Mouse (Mus musculus) G1E (cell line): ENCODE results near the gene Psma7. TPM values are rescaled to one million over a fixed set of nuclear protein-coding genes. Genes with fewer than 3 reads are reported as not detected.

Source experiments
- ATAC-seq: 2 replicates; pipeline ENCODE4 v1.8.0; 2016; ENCODE audit warnings: mild to moderate bottlenecking; ENCODE audit not compliant: insufficient number of reproducible peaks, poor library complexity, low FRiP score, severe bottlenecking; ENCODE audit errors: extremely low read depth
- DNase-seq: peaks from one replicate; pipeline ENCODE4 v3.0.0; 2012; ENCODE audit warnings: low spot score
- H3K27me3 ChIP-seq: 2 replicates; pipeline ENCODE4 v1.6.1; 2012; ENCODE audit warnings: mild to moderate bottlenecking, low read length, inconsistent platforms; ENCODE audit not compliant: insufficient read depth
- H3K36me3 ChIP-seq: replicated peaks from 2 replicates; pipeline ENCODE3; 2012; ENCODE audit warnings: mild to moderate bottlenecking, inconsistent platforms
- H3K4me1 ChIP-seq: 2 replicates; pipeline ENCODE4 v1.6.1; 2012; ENCODE audit warnings: low read depth, low read length, inconsistent platforms, mixed read lengths; ENCODE audit not compliant: insufficient read depth
- H3K4me3 ChIP-seq: 2 replicates; pipeline ENCODE4 v1.5.1; 2012; ENCODE audit warnings: low read depth, mild to moderate bottlenecking, inconsistent platforms, low read length, moderate library complexity, mixed read lengths
- H3K9me3 ChIP-seq: replicated peaks from 2 replicates; pipeline ENCODE4 v1.6.1; 2012; ENCODE audit warnings: inconsistent platforms
- CTCF ChIP-seq: IDR thresholded peaks from 2 replicates; pipeline ENCODE4 v1.5.1; 2012; ENCODE audit warnings: low read depth, low read length, inconsistent platforms, mixed read lengths
- GATA1 ChIP-seq: IDR thresholded peaks from 2 replicates; pipeline ENCODE4 v1.6.1; 2012; ENCODE audit warnings: borderline replicate concordance, low read length, inconsistent platforms, mixed read lengths
- GATA2 ChIP-seq: IDR thresholded peaks from 2 replicates; pipeline ENCODE4 v1.6.1; 2012; ENCODE audit warnings: low read depth, low read length, inconsistent platforms, borderline replicate concordance
- POLR2AphosphoS5 ChIP-seq: IDR thresholded peaks from 2 replicates; pipeline ENCODE4 v1.6.1; 2012; ENCODE audit warnings: low read depth, low read length, inconsistent platforms; ENCODE audit not compliant: insufficient replicate concordance
- TAL1 ChIP-seq: conservative IDR thresholded peaks from 2 replicates; pipeline ENCODE4 v1.6.1; 2012; ENCODE audit warnings: low read depth, low read length, inconsistent platforms, mixed read lengths
- polyA plus RNA-seq: library from polyadenylated mRNA; stranded (reverse); fragments of >175 nt; gene quantifications from 2 replicates; pipeline ENCODE4 v1.2.3, GENCODE M21; 2012
- total RNA-seq, 2 experiments: library from RNA; stranded (forward) in 1 of 2; stranded (reverse) in 1 of 2; fragments of 200-1000 nt in 1 of 2; fragments of >200 nt in 1 of 2; fragmentation: Nextera tagmentation in 1 of 2; gene quantifications; 2 replicates each; pipeline ENCODE4 v1.2.3; 2014 to 2017

Psma7 gene
- total and polyA plus RNA-seq, 3 experiments = 94.1 to 305 (median 148) TPM

- TF ChIP-seq GATA1 = no peak
- no peak for TF ChIP-seq GATA2
- TF ChIP-seq TAL1 = no peak
- no peak for TF ChIP-seq CTCF
- TF ChIP-seq POLR2AphosphoS5 = no peak
Observed at GRCm38 (mm10) chr2:180069770-180070480, 27.7 kb upstream of the Psma7 start.

DNA sequence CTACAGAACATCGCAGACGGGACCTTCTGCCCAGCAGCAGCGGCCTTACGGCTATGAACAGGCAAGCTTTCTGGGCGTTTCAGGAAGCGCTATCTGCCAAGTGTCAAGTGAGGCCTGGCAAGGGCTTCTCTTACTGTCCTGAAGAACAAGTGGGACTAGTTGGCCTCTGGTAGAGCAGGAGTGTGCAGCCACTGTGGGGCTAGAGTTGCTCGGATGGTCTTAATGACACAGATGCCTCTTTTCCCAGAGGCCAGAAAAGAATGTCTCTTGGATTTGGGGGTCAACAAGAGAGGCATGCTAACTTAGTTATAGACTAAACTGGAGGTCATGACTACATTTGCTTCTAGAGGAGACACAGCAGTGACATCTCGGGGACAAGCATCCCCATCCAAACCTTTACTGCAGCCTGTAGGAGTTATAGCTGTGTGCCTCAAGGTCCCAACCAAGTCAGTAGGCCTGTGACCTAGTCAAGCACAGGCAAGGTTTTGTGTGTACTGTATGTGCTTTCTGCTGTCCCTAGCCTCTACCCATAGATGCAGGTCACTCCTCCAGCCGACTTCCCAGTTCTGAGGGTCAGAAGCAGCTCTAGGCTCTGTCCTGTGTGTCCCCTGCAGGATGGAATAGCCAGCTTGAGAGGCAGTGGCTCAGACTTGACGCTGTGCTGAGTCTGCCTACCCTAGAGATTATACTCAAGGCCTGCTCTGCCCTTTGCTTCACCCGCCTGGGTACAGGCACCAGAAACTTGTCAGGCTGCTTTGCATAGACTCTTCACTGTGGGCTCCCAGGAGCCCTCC, 21.3 kb upstream of the Psma7 start:
- ATAC-seq (no peak), DNase-seq (no peak)
- H3K36me3 ChIP-seq = peaks cover 68% of the 10 kb centered on the region
- H3K4me1 ChIP-seq = 0 out of 2 replicates have a peak, but pooled peaks cover 2% of the 10 kb centered on the region
- TF ChIP-seq POLR2AphosphoS5 (no peak), CTCF (no peak), TAL1 (no peak), GATA2 (no peak), GATA1 (no peak)
- H3K9me3 ChIP-seq = no peaks in the 10 kb centered on the region
- H3K4me3 ChIP-seq = no peak overlapping the region
- no peaks in the 10 kb centered on the region; the same call in 1 of the 2 replicates for H3K27me3 ChIP-seq

More at GRCm38 (mm10) chr2:180069770-180070480, 27.7 kb upstream of the Psma7 start:
- Histone ChIP-seq H3K27me3 (no peaks in the 10 kb centered on the region), H3K4me3 (peak overlapping the region; percentile 79), H3K36me3 (peaks cover 51% of the 10 kb centered on the region), H3K4me1 (peaks cover 24% of the 10 kb centered on the region), H3K9me3 (no peaks in the 10 kb centered on the region)
- ATAC-seq = peak; percentile 41; the same call in 1 of the 2 replicates
- no peak for DNase-seq

DNA sequence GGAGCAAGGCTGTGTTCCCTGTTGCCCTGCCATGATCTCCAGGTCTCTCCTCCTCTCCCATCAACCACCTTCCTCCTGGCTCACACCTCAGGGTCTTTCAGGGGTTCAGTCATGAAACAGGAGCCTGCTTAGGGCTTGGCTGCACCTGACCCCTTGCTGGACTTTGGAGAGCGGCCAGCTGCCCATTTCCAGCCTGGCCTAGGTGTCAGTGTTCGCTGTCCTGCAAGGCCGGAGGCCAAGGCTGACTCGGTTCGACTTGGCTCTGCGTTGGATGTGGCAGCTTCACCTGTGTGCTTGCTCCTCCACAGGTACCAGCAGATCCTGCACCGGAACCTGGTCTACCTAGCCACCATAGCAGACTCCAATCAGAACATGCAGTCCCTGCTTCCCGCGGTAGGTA, 10.8 kb upstream of the Psma7 start:
- no peak for TF ChIP-seq GATA2
- TF ChIP-seq GATA1 = no peak
- TF ChIP-seq POLR2AphosphoS5 = no peak
- TF ChIP-seq CTCF = no peak
- no peak for TF ChIP-seq TAL1
- ATAC-seq (no peak), DNase-seq (no peak)
- no peaks in the 10 kb centered on the region for H3K27me3 ChIP-seq
- no peak overlapping the region for H3K4me3 ChIP-seq
- peaks cover 8% of the 10 kb centered on the region for H3K4me1 ChIP-seq
- H3K9me3 ChIP-seq = no peaks in the 10 kb centered on the region
- peaks cover 84% of the 10 kb centered on the region for H3K36me3 ChIP-seq

GRCm38 (mm10) chr2:180051986-180052733, 9.9 kb upstream of the Psma7 start:
- H3K4me3 ChIP-seq = no peak overlapping the region
- H3K36me3 ChIP-seq = peaks cover 83% of the 10 kb centered on the region
- peak; percentile 27; the same call in 1 of the 2 replicates for TF ChIP-seq CTCF
- no peak for TF ChIP-seq TAL1
- DNase-seq = no peak
- H3K9me3 ChIP-seq = no peaks in the 10 kb centered on the region
- H3K27me3 ChIP-seq = no peaks in the 10 kb centered on the region
- H3K4me1 ChIP-seq = peaks cover 8% of the 10 kb centered on the region
- no peak for ATAC-seq

DNA sequence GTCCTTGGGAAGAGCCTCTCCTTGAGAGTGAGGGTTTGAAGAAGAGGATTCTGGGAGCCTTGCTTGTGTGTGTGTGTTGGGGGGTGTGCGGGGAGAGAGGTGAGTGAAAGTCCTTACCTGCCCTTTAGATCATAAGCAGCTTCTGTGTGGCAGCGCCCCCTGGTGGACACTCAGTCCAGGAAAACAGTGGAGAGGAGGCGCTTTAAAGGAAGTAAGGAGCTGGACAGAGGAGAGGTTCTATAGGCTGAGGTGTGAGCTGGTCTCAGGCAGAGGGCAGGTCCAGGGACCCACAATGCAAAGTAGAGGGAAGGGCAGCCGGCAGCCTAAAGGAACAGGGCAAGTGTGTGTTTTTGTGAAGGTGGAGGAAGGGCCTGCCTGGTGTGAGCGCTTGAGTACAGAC, 8.8 kb upstream of the Psma7 start:
- peak; percentile 75 for ATAC-seq
- H3K4me3 ChIP-seq = no peak overlapping the region
- peaks cover 80% of the 10 kb centered on the region for H3K36me3 ChIP-seq
- DNase-seq = peak; percentile 75
- H3K9me3 ChIP-seq = no peaks in the 10 kb centered on the region
- TF ChIP-seq CTCF (peak; percentile 58), GATA1 (no peak)
- H3K27me3 ChIP-seq = no peaks in the 10 kb centered on the region
- peaks cover 8% of the 10 kb centered on the region for H3K4me1 ChIP-seq
